Mouse (Mus musculus) G1E (cell line): ENCODE measurements at regions not wholly inside any gene's neighbourhood (a gene's known extent, or its start where the extent isn't known, plus 50 kb on each side); places are given as distances from the start of the nearest gene placed in this dataset.

Experiments
- CTCF ChIP-seq: IDR thresholded peaks from 2 replicates; pipeline ENCODE4 v1.5.1; 2012; ENCODE audit warnings: low read depth, low read length, inconsistent platforms, mixed read lengths
- TAL1 ChIP-seq: conservative IDR thresholded peaks from 2 replicates; pipeline ENCODE4 v1.6.1; 2012; ENCODE audit warnings: low read depth, low read length, inconsistent platforms, mixed read lengths

GRCm38 (mm10) chr13:43913476-43913875 is 128.9 kb downstream of the Cd83 start:
- TF ChIP-seq CTCF (no peak), TAL1 (no peak)
